Mouse (Mus musculus) hindbrain, embryonic 16.5 days (tissue): ENCODE results near the gene Fcho2. TPM values are rescaled to one million over a fixed set of nuclear protein-coding genes. Genes with fewer than 3 reads are reported as not detected.

ENCODE experiments used
- ATAC-seq: fragments of 200-750 bp; cut with Nextera tagmentation; 2 replicates; pipeline ENCODE4 v1.8.0; 2017; ENCODE audit warnings: moderate TSS enrichment, moderate library complexity
- H3K27ac ChIP-seq: fragments of 300-500 bp; sonication (generic); 2 replicates; pipeline ENCODE4 v1.5.1; 2014; ENCODE audit warnings: low read depth, mild to moderate bottlenecking, control low read depth, low read length, moderate library complexity
- H3K27me3 ChIP-seq: fragments of 300-500 bp; sonication (generic); replicated peaks from 2 replicates; pipeline ENCODE4 v1.6.1; 2014; ENCODE audit warnings: low read length; ENCODE audit not compliant: control insufficient read depth, insufficient read depth
- H3K36me3 ChIP-seq: fragments of 300-500 bp; sonication (generic); 2 replicates; pipeline ENCODE4 v1.6.1; 2014; ENCODE audit warnings: mild to moderate bottlenecking, low read length, moderate library complexity, mixed read lengths; ENCODE audit not compliant: control insufficient read depth, insufficient read depth
- H3K4me1 ChIP-seq: fragments of 300-500 bp; sonication (generic); 2 replicates; pipeline ENCODE4 v1.6.1; 2014; ENCODE audit warnings: low read depth, low read length; ENCODE audit not compliant: control insufficient read depth, insufficient read depth
- H3K4me2 ChIP-seq: fragments of 300-500 bp; sonication (generic); 2 replicates; pipeline ENCODE4 v1.6.1; 2014; ENCODE audit warnings: mild to moderate bottlenecking, low read length, control low read depth, moderate library complexity
- H3K4me3 ChIP-seq: fragments of 300-500 bp; sonication (generic); 2 replicates; pipeline ENCODE4 v1.5.1; 2014; ENCODE audit warnings: mild to moderate bottlenecking, low read length, control low read depth, moderate library complexity
- H3K9ac ChIP-seq: fragments of 300-500 bp; sonication (generic); 2 replicates; pipeline ENCODE4 v1.6.1; 2014; ENCODE audit warnings: low read depth, mild to moderate bottlenecking, control low read depth, low read length, moderate library complexity
- H3K9me3 ChIP-seq: fragments of 300-500 bp; sonication (generic); 2 replicates; pipeline ENCODE4 v1.6.1; 2014; ENCODE audit warnings: mild to moderate bottlenecking, low read length, moderate library complexity; ENCODE audit not compliant: control insufficient read depth
- WGBS: fragments of 180-500 bp; shearing (Covaris S2); extraction: QIAGEN DNeasy Blood & Tissue Kit; methylation state at CpG from one replicate; pipeline ENCODE4 v1.1.7; 2014; 5-methylcytosine and 5-hydroxymethylcytosine counted together
- polyA plus RNA-seq: library from polyadenylated mRNA; unstranded; fragments of >200 nt; fragmentation: Nextera tagmentation; extraction: Ambion mirVana; gene quantifications from 2 replicates; pipeline ENCODE4 v1.2.1, GENCODE M21; 2015

Fcho2 gene
- polyA plus RNA-seq, 1 experiment from 2014 or later: 21.2 TPM

DNA sequence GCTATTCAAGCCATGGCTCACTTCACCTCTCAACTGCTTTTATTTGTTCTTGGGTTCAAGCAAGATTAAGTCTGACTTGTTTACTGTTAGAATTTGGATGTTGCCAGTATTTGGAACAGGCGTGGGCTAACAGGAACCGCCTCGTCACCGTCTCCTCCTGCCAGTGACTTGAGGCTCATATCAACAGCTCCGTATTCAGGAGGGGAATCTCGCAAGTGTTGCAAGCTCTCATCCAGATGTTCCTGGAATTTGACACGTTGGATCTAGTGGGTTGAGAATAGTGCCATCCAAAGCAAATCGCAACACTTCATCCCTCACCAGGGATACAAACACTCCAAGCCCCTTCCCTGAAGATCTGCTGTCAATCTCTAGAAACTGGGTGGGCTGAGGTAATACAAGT lies 105.0 kb downstream of the Fcho2 start:
- Histone ChIP-seq H3K36me3 (0 out of 2 replicates have a peak, but pooled peaks cover 2% of the 10 kb centered on the region), H3K4me2 (no peak overlapping the region), H3K9ac (no peak overlapping the region), H3K27me3 (no peaks in the 10 kb centered on the region), H3K4me1 (no peaks in the 10 kb centered on the region), H3K9me3 (no peaks in the 10 kb centered on the region), H3K27ac (no peak overlapping the region), H3K4me3 (no peak overlapping the region)
- ATAC-seq: no peak
- WGBS: 80% methylated on average over 8 of the region's 8 CpGs

DNA sequence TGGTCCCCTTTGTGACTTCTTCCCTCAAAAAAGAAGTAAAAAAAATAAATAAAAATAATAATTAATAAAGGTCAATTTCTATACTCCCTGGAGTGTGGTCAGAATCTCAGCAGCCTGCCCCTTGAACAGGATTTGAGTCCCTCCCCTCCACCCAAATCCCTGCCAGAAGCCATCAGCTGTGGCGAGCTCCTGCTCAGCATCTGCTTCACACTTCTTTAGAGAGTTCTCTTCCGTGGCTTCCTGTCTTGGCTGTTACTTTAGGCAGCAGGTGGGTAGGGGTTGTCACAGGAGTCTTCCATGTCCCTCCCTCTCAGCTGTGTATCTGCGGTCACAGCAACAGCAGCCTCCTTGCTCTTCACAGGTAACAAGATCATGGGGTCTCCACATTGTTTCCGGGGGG lies 109.7 kb downstream of the Fcho2 start:
- Histone ChIP-seq H3K4me3 (no peak overlapping the region), H3K27me3 (no peaks in the 10 kb centered on the region), H3K27ac (no peak overlapping the region), H3K9ac (no peak overlapping the region), H3K9me3 (no peaks in the 10 kb centered on the region), H3K36me3 (no peaks in the 10 kb centered on the region), H3K4me1 (no peaks in the 10 kb centered on the region), H3K4me2 (no peak overlapping the region)
- 74% methylated on average over 4 of the region's 4 CpGs for WGBS
- ATAC-seq: no peak

DNA sequence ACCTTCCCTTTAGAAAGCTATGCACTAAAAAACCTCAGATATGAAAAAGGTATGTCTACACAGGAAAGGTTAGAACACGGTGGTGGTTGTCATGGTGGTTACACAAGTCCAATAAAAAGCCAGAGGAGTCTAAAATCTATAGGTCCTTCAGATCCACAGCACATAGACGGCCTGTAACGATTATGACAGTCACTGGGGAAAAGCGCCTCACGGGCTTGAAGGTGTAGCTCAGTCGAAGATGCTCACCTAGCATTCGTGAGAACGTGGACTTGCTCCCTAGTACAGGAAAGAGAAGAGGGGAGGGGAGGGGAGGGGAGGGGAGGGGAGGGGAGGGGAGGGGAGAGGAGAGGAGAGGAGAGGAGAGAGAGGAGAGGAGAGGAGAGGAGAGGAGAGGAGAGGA lies 111.5 kb downstream of the Fcho2 start:
- H3K4me1 ChIP-seq: no peaks in the 10 kb centered on the region
- no peak for ATAC-seq
- H3K4me2 ChIP-seq: no peak overlapping the region
- 86% methylated on average over 8 of the region's 8 CpGs for WGBS
- H3K9ac ChIP-seq: no peak overlapping the region
- no peak overlapping the region for H3K4me3 ChIP-seq
- H3K36me3 ChIP-seq: no peaks in the 10 kb centered on the region
- H3K9me3 ChIP-seq: no peaks in the 10 kb centered on the region
- H3K27ac ChIP-seq: no peak overlapping the region
- no peaks in the 10 kb centered on the region for H3K27me3 ChIP-seq

DNA sequence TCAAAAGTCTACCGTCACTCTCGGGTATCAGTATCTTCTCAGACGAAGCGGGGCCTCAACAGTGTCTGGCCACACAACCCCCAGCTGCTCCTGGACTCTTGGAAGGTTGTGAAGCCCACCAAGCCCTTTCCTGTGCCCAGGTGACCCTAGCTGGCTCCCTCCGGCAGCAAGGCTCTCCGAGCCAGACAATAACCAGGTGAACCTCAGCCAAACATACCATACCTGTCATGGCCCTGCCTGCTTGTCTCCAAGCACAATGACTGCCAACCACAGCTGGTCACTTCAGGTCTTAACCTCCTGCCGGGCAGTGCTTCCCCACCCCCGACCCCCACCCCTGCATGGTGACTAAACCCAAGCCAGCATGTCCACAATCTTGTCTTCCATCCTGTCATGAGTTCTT lies 112.9 kb downstream of the Fcho2 start:
- no peak for ATAC-seq
- no peaks in the 10 kb centered on the region for H3K36me3 ChIP-seq
- H3K9me3 ChIP-seq: no peaks in the 10 kb centered on the region
- H3K9ac ChIP-seq: no peak overlapping the region
- no peak overlapping the region for H3K4me2 ChIP-seq
- no peaks in the 10 kb centered on the region for H3K4me1 ChIP-seq
- no peak overlapping the region for H3K4me3 ChIP-seq
- H3K27me3 ChIP-seq: no peaks in the 10 kb centered on the region
- H3K27ac ChIP-seq: no peak overlapping the region
- 86% methylated on average over 8 of the region's 8 CpGs for WGBS

DNA sequence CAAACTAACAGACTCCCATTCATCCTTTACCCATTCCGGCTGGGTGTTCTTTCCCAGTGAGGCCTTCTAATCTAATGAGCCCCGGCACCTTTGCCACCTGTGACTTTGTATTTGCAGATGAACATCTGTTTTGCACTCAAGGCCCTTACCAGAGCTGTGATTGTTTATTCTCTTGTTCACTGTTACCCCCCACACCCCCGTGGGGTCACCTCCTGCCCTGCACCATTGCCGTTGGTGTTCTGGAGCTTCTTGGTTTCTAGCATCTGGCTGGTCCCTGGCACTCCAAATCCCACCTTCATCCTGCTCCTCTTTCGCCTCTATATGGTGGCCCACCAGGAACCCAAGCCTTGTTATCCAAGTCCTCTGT lies 114.0 kb downstream of the Fcho2 start:
- Histone ChIP-seq H3K4me2 (no peak overlapping the region), H3K4me3 (no peak overlapping the region), H3K27me3 (no peaks in the 10 kb centered on the region; the same call in 1 of the 2 replicates), H3K9me3 (no peaks in the 10 kb centered on the region), H3K4me1 (no peaks in the 10 kb centered on the region), H3K9ac (no peak overlapping the region), H3K36me3 (no peaks in the 10 kb centered on the region), H3K27ac (no peak overlapping the region)
- 84% methylated on average over 5 of the region's 5 CpGs for WGBS
- no peak for ATAC-seq

DNA sequence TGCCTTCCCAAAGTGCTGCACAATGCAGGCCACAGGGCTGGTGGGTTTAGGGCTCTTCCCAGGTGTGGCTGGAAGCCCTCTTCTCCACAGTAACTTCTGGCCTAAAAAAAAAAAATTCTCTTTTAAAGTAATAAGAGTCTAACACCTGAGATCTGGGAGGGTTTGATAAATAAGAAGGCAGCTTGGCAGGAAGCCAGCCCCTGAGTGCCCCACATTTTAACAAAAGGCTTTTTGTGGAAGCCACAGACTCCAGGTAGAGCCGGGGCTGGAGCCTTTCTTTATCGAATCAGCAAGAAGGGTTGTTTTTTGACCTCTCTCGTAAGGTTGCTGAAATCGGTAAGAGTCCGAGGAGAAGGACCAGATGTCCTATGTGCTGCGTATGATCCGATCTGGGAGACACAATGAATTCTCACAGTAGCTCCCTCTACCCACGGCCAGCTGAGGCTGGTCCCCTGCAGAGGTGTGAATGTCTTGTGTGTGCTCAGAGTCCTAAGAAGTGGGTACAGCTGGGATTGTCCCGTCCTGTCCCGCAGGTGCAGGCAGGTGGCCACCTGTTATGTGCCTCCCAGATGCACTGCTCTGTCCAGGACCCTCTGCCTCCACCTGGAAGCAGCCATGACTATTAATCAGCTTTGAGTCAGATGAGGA lies 114.5 kb downstream of the Fcho2 start:
- Histone ChIP-seq H3K27me3 (peaks cover 3% of the 10 kb centered on the region; the same call in 1 of the 2 replicates), H3K27ac (no peak overlapping the region), H3K36me3 (no peaks in the 10 kb centered on the region), H3K9me3 (no peaks in the 10 kb centered on the region), H3K9ac (no peak overlapping the region), H3K4me2 (no peak overlapping the region), H3K4me1 (no peaks in the 10 kb centered on the region), H3K4me3 (no peak overlapping the region)
- ATAC-seq: no peak
- WGBS: 66% methylated on average over 10 of the region's 10 CpGs

DNA sequence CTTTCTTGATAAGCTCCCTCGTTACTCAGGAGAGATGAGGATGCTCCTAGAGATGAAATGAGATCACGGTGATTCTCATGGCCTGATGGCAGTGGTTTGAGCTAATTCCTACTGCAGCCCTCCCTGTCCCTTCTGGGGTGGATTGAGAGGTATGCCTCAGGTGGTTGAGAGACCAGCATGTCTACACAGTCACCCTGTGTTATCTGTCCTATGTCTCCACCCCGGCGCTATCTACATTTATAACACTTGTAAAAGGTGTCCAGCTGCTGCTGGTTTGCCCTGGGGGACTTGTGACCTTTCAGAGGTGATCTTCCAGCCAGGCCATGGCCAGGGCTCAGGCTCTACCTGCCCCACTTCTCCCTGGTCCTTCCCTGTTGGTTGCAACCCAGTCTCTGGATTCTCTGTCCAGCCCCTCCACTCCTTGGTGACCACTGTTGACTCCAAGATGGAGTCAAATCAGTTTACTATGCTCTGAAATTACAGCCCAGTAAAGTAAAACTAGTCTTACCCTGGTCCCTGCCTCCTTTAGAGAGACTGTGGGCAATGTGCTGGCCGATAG lies 115.2 kb downstream of the Fcho2 start:
- no peak overlapping the region for H3K27ac ChIP-seq
- no peaks in the 10 kb centered on the region for H3K36me3 ChIP-seq
- 92% methylated on average over 5 of the region's 5 CpGs for WGBS
- H3K4me2 ChIP-seq: no peak overlapping the region
- H3K4me1 ChIP-seq: peaks cover 2% of the 10 kb centered on the region; the same call in 1 of the 2 replicates
- no peak overlapping the region for H3K9ac ChIP-seq
- peaks cover 4% of the 10 kb centered on the region; the same call in 1 of the 2 replicates for H3K27me3 ChIP-seq
- no peak for ATAC-seq
- H3K9me3 ChIP-seq: no peaks in the 10 kb centered on the region
- no peak overlapping the region for H3K4me3 ChIP-seq

DNA sequence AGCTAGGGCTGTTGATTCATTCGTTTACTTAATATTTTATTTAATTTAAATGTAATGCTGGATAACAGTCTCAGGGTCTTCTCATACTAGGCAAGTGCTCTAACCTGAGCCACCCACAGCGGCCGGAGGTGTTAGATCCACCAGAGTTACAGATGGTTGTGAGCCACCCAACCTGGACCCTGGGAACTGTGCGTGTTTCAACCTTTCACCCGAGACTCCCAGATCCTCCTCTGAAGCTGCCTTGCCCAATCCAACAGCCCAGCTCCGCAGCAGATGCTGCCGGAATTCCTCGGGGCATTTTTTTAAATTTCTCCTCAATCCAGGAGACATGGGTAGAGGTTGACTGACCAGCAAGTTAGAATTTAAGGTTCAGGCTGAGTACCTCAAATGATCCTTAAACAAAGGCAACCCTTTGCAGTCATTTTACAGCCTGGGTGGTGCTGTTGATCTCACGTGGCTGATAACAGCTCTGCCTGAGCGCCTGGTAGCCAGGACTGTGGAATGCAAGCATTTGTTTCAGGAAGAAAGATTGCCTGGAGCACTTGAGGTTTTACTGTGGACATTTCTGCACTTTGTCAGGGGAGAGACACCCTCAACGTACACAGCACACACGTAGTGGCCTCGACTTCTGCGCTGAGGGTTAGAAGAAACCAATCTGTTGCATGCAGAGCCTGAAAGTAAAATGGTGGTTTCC lies 116.1 kb downstream of the Fcho2 start:
- 81% methylated on average over 14 of the region's 14 CpGs for WGBS
- H3K4me3 ChIP-seq: no peak overlapping the region
- no peak overlapping the region for H3K4me2 ChIP-seq
- ATAC-seq: no peak
- H3K4me1 ChIP-seq: peaks cover 7% of the 10 kb centered on the region
- no peak overlapping the region for H3K9ac ChIP-seq
- no peak overlapping the region for H3K27ac ChIP-seq
- H3K9me3 ChIP-seq: no peaks in the 10 kb centered on the region
- peaks cover 5% of the 10 kb centered on the region; the same call in 1 of the 2 replicates for H3K27me3 ChIP-seq
- H3K36me3 ChIP-seq: no peaks in the 10 kb centered on the region

DNA sequence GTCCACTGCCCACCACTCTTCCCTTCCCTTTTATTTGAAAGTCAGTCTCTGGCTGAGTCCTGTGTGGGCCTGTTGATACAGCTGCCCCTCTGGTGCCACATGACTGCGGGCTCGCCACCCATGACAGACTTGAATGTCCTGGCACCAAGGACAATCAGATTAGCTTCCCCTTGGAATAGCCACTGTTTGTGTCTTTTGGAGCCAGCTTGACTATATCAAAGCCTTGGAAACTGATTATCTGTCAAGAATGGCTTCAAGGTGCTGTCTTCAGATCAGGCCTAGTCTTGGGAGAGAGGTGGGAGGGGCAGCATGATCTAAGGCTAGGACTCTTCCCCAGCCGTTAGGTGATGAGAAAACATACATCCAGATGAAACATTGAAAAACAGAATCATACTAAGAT lies 118.5 kb downstream of the Fcho2 start:
- Histone ChIP-seq H3K9me3 (no peaks in the 10 kb centered on the region), H3K9ac (no peak overlapping the region), H3K4me3 (no peak overlapping the region), H3K27ac (no peak overlapping the region), H3K4me2 (no peak overlapping the region), H3K4me1 (peaks cover 7% of the 10 kb centered on the region), H3K27me3 (peaks cover 6% of the 10 kb centered on the region; the same call in 1 of the 2 replicates), H3K36me3 (no peaks in the 10 kb centered on the region)
- ATAC-seq: no peak
- WGBS: 95% methylated on average over 3 of the region's 3 CpGs
